Mouse (Mus musculus) heart, adult 2 months (tissue): ENCODE data around the gene Dlat.

Experiments used
- CTCF ChIP-seq: fragments of 200-600 bp; IDR thresholded peaks from 2 replicates; pipeline ENCODE4 v1.8.1; 2022; ENCODE audit warnings: antibody characterized with exemption, mild to moderate bottlenecking, moderate library complexity
- POLR2A ChIP-seq: fragments of 200-500 bp; IDR thresholded peaks from 2 replicates; pipeline ENCODE4 v1.6.1; 2011; ENCODE audit warnings: mild to moderate bottlenecking, low read depth, low read length, control low read depth; ENCODE audit not compliant: insufficient read depth

GRCm38 (mm10) chr9:50617794-50618330 lies 41.7 kb downstream of the Dlat start:
- TF ChIP-seq CTCF: no peak
- TF ChIP-seq POLR2A: no peak
